Mouse (Mus musculus) bone marrow, adult 2 months (tissue): ENCODE results near the gene Slc7a5. TPM values are rescaled to one million over a fixed set of nuclear protein-coding genes. Genes with fewer than 3 reads are reported as not detected.
A peak's percentile ranks its signal among the peaks of the same experiment; 100 is the strongest.

Experiments
- H3K27ac ChIP-seq: fragments of 200-500 bp; 2 replicates; pipeline ENCODE4 v1.5.1; 2012; ENCODE audit warnings: low read depth, mild to moderate bottlenecking, control low read depth, inconsistent platforms, low read length; ENCODE audit not compliant: control insufficient read depth, poor library complexity, insufficient read depth
- H3K4me1 ChIP-seq: fragments of 200-500 bp; 2 replicates; pipeline ENCODE4 v1.6.1; 2011; ENCODE audit warnings: low read length; ENCODE audit not compliant: control insufficient read depth, insufficient read depth
- H3K4me3 ChIP-seq: fragments of 200-500 bp; replicated peaks from 2 replicates; pipeline ENCODE3; 2011; ENCODE audit warnings: mild to moderate bottlenecking, low read depth, low read length, control low read depth; ENCODE audit not compliant: control insufficient read depth
- CTCF ChIP-seq: fragments of 200-500 bp; IDR thresholded peaks from 2 replicates; pipeline ENCODE4 v1.5.1; 2011; ENCODE audit warnings: low read length, control low read depth; ENCODE audit not compliant: control insufficient read depth, insufficient read depth
- POLR2A ChIP-seq: fragments of 200-500 bp; IDR thresholded peaks from 2 replicates; pipeline ENCODE4 v1.6.1; 2011; ENCODE audit warnings: low read depth, mild to moderate bottlenecking, control low read depth, low read length, borderline replicate concordance; ENCODE audit not compliant: control insufficient read depth
- WGBS: fragments of 180-500 bp; shearing (Covaris S2); methylation state at CpG from one replicate; pipeline ENCODE4 v1.1.7; 2018; 5-methylcytosine and 5-hydroxymethylcytosine counted together
- polyA plus RNA-seq: library from polyadenylated mRNA; stranded (reverse); fragments of >200 nt; gene quantifications from 2 replicates; pipeline ENCODE4 v1.2.4, GENCODE M21; 2011; ENCODE audit warnings: low replicate concordance; ENCODE audit not compliant: missing spikeins, insufficient read depth, insufficient read length

Gene Slc7a5
- polyA plus RNA-seq, 1 experiment, result 66.4 TPM

DNA sequence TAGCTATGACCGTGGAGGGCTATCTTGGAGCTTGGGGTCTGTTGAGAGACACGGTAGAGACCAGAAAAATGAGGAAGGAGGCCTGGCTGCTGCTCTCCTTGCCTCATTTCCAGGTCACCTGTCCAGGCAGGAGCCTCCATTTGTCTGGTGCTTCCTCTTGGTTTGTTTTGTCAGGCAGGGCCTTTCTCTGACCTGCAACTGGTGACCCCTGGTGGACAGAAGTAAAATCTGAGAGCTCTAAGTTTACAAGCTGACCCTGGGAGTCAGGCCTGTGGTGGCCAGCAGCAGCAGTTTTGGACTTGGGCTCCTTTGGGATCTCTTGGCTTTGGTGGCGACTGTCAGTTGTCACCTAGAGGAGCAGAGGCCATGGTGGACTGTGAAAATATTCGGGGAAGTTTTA is 27.0 kb upstream of the Slc7a5 start:
- Histone ChIP-seq H3K4me1 (no peaks in the 10 kb centered on the region), H3K4me3 (no peak overlapping the region), H3K27ac (no peak overlapping the region)
- TF ChIP-seq POLR2A, result no peak
- TF ChIP-seq CTCF, result peak; percentile 55; the same call in 1 of the 2 replicates
- WGBS, result 36% methylated on average over 4 of the region's 4 CpGs

DNA sequence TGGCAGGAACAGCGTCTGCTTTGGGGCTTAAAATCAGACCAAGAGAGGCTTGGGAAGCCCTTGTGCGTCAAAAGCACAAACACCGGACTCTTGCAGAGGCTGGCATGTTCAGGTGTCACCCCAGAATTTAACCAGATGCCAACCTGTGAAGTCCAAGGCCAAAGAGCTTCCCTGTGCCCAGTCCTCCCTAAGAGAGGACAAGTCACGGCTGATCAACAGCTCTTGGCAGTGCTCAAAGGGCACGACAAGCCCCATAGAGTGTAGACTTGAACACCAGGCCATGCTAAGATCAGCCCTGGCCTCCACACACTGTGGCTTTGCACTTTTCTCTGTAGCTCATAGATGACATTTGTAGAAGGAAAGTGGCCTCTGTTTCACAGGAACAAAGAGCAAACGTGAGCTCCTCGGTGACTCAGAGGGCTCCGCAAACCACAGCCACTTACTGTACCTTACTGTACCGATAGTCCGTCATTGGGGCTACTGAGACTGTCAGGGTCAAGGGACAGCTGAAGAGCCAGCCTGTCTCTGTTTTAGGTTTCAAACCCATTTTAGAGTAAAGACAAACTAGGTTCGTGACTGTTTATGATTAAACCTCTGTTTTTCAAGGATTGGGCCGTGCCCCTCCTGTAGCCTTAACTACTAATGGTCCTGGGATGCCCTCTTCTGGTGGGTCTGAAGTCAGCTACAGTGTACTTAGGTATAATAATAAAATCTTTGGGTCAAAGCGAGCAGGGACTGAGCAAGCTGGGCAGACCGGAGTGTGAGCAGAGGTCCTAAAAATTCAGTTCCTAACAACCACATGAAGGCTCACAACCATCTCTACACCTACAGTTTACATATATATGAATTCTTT is 25.4 kb upstream of the Slc7a5 start:
- TF ChIP-seq POLR2A, result no peak
- no peak for TF ChIP-seq CTCF
- no peak overlapping the region for H3K27ac ChIP-seq
- no peaks in the 10 kb centered on the region for H3K4me1 ChIP-seq
- WGBS, result 80% methylated on average over 14 of the region's 14 CpGs
- H3K4me3 ChIP-seq, result no peak overlapping the region

DNA sequence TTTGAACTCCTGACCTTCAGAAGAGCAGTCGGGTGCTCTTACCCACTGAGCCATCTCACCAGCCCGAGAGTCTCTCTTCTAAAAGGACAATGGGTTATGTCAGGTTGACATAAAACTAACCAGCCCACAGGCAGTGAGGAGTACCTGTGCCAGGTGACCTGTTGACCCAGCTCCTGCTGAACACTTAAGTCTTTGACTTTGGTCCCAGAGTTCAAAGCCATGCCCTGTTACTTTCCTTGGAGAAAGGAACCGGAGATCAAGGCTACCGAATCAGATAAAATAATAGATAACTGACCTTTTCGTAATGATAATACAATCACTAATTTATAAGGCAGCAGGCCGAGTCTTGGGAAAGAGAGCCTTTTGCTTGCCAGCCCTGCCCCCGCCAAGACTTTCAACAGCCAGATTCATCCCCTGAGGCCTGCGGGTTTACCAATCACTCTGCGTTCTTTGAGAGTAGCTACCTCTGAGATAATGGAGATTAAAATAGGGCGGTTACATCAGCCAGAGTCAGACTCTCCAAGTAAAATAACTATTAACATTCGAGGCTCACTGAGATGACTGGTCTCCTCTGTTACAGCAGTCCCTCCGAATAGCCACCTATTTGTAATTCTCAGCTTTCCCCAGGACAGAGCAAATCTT is 24.7 kb upstream of the Slc7a5 start:
- 78% methylated on average over 12 of the region's 12 CpGs for WGBS
- TF ChIP-seq POLR2A (no peak), CTCF (no peak)
- no peak overlapping the region for H3K4me3 ChIP-seq
- no peak overlapping the region for H3K27ac ChIP-seq
- H3K4me1 ChIP-seq, result no peaks in the 10 kb centered on the region

DNA sequence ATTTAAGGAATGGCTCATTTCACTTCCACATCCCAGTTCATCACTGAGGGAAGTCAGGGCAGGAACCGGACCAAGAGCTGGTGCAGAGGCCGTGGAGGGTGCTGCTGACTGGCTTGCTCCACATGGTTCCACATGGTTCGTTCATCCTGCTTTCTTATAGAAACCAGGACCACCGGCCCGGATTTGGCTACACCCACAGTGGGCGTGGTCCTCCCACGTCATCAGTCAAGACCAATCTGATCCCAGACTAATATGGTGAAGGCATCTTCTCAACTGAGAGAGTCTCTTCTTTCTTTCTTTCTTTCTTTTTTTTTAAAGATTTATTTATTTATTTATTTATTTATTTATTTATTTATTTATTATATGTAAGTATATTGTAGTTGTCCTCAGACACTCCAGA is 24.1 kb upstream of the Slc7a5 start:
- H3K4me1 ChIP-seq, result no peaks in the 10 kb centered on the region
- 70% methylated on average over 7 of the region's 7 CpGs for WGBS
- no peak for TF ChIP-seq CTCF
- no peak for TF ChIP-seq POLR2A
- no peak overlapping the region for H3K27ac ChIP-seq
- H3K4me3 ChIP-seq, result no peak overlapping the region

DNA sequence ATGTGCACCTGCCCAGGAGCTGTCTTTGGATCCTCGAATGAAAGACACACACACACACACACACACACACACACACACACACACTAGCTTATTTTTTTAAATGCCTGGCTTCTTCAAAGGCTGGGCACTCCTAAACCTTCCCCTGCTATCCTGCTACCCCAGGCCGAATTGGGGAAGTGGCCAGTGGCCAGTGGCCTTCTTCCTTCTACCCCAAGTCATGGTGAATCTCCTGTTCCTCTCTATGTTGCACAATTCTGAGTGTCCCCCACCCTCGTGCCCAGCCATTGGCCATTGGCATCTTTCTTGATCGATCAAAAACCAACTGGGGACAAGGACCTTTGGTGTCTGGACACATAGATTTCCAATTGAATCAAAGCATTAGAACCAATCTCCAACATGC is 22.6 kb upstream of the Slc7a5 start:
- Histone ChIP-seq H3K27ac (no peak overlapping the region), H3K4me3 (no peak overlapping the region), H3K4me1 (no peaks in the 10 kb centered on the region)
- no peak for TF ChIP-seq POLR2A
- TF ChIP-seq CTCF, result no peak
- 41% methylated on average over 4 of the region's 4 CpGs for WGBS

DNA sequence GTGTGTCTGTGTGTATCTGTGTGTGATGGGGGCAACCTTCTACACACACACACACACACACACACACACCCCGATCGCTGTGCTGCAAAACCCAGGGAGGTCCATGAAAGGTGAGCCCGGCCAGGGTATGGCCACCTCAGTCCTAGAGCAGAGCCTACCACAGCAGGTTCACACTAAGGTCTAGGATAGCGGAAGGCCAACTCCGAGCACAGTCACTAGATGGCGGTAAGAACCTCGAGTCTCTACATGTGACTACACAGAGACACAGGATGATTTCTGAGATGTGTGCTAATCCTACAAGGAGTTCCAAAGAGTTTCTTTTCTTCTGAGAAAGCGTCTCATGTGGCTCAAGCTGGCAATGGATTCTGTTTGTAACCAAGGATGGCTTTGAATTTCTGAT is 19.8 kb upstream of the Slc7a5 start:
- H3K4me3 ChIP-seq, result no peak overlapping the region
- TF ChIP-seq POLR2A (no peak), CTCF (peak; percentile 69)
- no peak overlapping the region for H3K27ac ChIP-seq
- no peaks in the 10 kb centered on the region for H3K4me1 ChIP-seq
- WGBS, result 31% methylated on average over 8 of the region's 8 CpGs

DNA sequence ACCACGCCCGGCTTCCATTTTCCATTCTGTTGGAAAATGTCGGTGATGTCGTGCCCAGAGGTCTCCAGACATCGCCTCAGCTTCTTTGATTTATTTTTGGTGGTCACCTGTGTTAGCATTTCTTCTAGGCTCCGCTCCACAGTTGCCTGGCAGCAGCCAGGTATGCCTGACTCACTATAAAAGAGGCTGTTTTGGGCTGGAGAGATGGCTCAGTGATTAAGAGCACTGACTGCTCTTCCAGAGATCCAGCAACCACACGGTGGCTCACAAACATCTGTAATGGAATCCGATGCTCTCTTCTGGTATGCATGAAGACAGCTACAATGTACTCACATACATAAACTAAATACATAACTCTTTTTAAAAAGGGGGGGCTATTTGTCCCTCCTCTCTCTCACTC is 18.8 kb upstream of the Slc7a5 start:
- no peak for TF ChIP-seq POLR2A
- TF ChIP-seq CTCF, result no peak
- Histone ChIP-seq H3K27ac (no peak overlapping the region), H3K4me1 (no peaks in the 10 kb centered on the region), H3K4me3 (no peak overlapping the region)
- WGBS, result 58% methylated on average over 8 of the region's 8 CpGs

DNA sequence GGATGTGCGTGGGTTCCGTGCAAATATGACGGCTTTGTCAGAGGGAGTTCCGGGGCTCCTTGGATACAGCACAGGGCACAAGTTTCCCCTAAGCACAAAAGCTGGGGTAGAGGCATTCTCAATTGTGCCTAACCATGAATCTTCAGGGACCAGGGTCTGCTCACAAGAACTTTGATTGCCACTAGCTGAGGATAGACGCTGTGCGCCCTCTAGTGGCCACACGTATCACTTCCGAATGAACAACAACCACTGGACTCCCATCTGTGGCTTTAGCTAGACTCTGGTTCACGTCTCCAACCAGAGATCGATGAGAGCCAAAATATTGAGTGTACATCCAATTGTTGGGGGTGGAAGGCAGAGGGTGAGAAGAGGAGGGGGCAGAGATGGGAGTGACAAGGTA is 18.1 kb upstream of the Slc7a5 start:
- peak; percentile 96 for TF ChIP-seq CTCF
- no peak for TF ChIP-seq POLR2A
- WGBS, result 30% methylated on average over 10 of the region's 10 CpGs
- Histone ChIP-seq H3K27ac (no peak overlapping the region), H3K4me3 (no peak overlapping the region), H3K4me1 (peaks cover 1% of the 10 kb centered on the region; the same call in 1 of the 2 replicates)
